Mouse (Mus musculus) small intestine, adult 2 months (tissue): Measurements from ENCODE around the gene Luzp1. TPM values are rescaled to one million over a fixed set of nuclear protein-coding genes. Genes with fewer than 3 reads are reported as not detected.
A peak's percentile ranks its signal among the peaks of the same experiment; 100 is the strongest.

Experiments
- H3K27ac ChIP-seq: fragments of 200-500 bp; 2 replicates; pipeline ENCODE4 v1.5.1; 2012; ENCODE audit warnings: low read depth, low read length, control low read depth, inconsistent platforms; ENCODE audit not compliant: insufficient read depth
- H3K27me3 ChIP-seq: fragments of 200-500 bp; 2 replicates; pipeline ENCODE4 v1.6.1; 2012; ENCODE audit warnings: mild to moderate bottlenecking, moderate library complexity, low read length, inconsistent platforms; ENCODE audit not compliant: control insufficient read depth, insufficient read depth
- H3K36me3 ChIP-seq: fragments of 200-500 bp; 2 replicates; pipeline ENCODE4 v1.6.1; 2012; ENCODE audit warnings: mild to moderate bottlenecking, low read length, control low read depth, inconsistent platforms; ENCODE audit not compliant: control insufficient read depth, insufficient read depth
- H3K4me1 ChIP-seq: fragments of 200-500 bp; 2 replicates; pipeline ENCODE4 v1.6.1; 2012; ENCODE audit warnings: low read length, inconsistent platforms, mixed read lengths; ENCODE audit not compliant: control insufficient read depth, insufficient read depth, insufficient read length
- H3K4me3 ChIP-seq: fragments of 200-500 bp; 2 replicates; pipeline ENCODE4 v1.5.1; 2012; ENCODE audit warnings: low read depth, mild to moderate bottlenecking, control low read depth, inconsistent platforms, low read length, moderate library complexity
- CTCF ChIP-seq: fragments of 200-500 bp; IDR thresholded peaks from 2 replicates; pipeline ENCODE4 v1.5.1; 2012; ENCODE audit warnings: low read depth, mild to moderate bottlenecking, control low read depth, inconsistent platforms, low read length, moderate library complexity, mixed read lengths; ENCODE audit not compliant: insufficient replicate concordance, insufficient read length; ENCODE audit errors: extremely low read depth
- POLR2A ChIP-seq: fragments of 200-500 bp; IDR thresholded peaks from 2 replicates; pipeline ENCODE4 v1.6.1; 2012; ENCODE audit warnings: low read depth, mild to moderate bottlenecking, control low read depth, inconsistent platforms, low read length, moderate library complexity
- WGBS: fragments of 180-500 bp; shearing (Covaris S2); methylation state at CpG from one replicate; pipeline ENCODE4 v1.1.7; 2018; 5-methylcytosine and 5-hydroxymethylcytosine counted together
- polyA plus RNA-seq: library from polyadenylated mRNA; depleted of rRNA; stranded (reverse); fragments of >200 nt; gene quantifications from 2 replicates; pipeline ENCODE4 v1.2.3, GENCODE M21; 2012

The Luzp1 gene
- polyA plus RNA-seq, 1 experiment, result 18.0 TPM

GRCm38 (mm10) chr4:136452792-136453191, 16.8 kb upstream of the Luzp1 start:
- peak overlapping the region; percentile 86 for H3K27ac ChIP-seq
- no peaks in the 10 kb centered on the region for H3K36me3 ChIP-seq
- peaks cover 24% of the 10 kb centered on the region; the same call in 1 of the 2 replicates for H3K4me1 ChIP-seq
- TF ChIP-seq CTCF (no peak), POLR2A (no peak)
- WGBS, result 30% methylated on average over 5 of the region's 5 CpGs
- H3K27me3 ChIP-seq, result no peaks in the 10 kb centered on the region
- no peak overlapping the region for H3K4me3 ChIP-seq

- TF ChIP-seq POLR2A, result no peak
- peak; percentile 97; the same call in 1 of the 2 replicates for TF ChIP-seq CTCF
- no peaks in the 10 kb centered on the region for H3K27me3 ChIP-seq
- 8% methylated on average over 10 of the region's 10 CpGs for WGBS
Observed at GRCm38 (mm10) chr4:136454850-136455260, 14.7 kb upstream of the Luzp1 start.

GRCm38 (mm10) chr4:136456516-136457218, 12.9 kb upstream of the Luzp1 start:
- H3K36me3 ChIP-seq, result no peaks in the 10 kb centered on the region
- no peak overlapping the region for H3K27ac ChIP-seq
- H3K4me3 ChIP-seq, result no peak overlapping the region
- peaks cover 22% of the 10 kb centered on the region; the same call in 1 of the 2 replicates for H3K4me1 ChIP-seq
- no peak for TF ChIP-seq POLR2A
- no peak for TF ChIP-seq CTCF
- no peaks in the 10 kb centered on the region for H3K27me3 ChIP-seq
- 89% methylated on average over 6 of the region's 6 CpGs for WGBS

More at GRCm38 (mm10) chr4:136454850-136455260, 14.7 kb upstream of the Luzp1 start:
- Histone ChIP-seq H3K36me3 (no peaks in the 10 kb centered on the region), H3K4me1 (peaks cover 24% of the 10 kb centered on the region; the same call in 1 of the 2 replicates), H3K27ac (no peak overlapping the region), H3K4me3 (peak overlapping the region; percentile 44)

- TF ChIP-seq POLR2A, result no peak
- TF ChIP-seq CTCF, result no peak
- H3K4me3 ChIP-seq, result no peak overlapping the region
- H3K27ac ChIP-seq, result no peak overlapping the region
- no peaks in the 10 kb centered on the region for H3K36me3 ChIP-seq
- H3K27me3 ChIP-seq, result no peaks in the 10 kb centered on the region
- WGBS, result 85% methylated on average over 7 of the region's 7 CpGs
- peaks cover 17% of the 10 kb centered on the region; the same call in 1 of the 2 replicates for H3K4me1 ChIP-seq
Observed at GRCm38 (mm10) chr4:136458276-136458675, 11.3 kb upstream of the Luzp1 start.

GRCm38 (mm10) chr4:136459210-136459609, 10.4 kb upstream of the Luzp1 start:
- TF ChIP-seq POLR2A, result no peak
- TF ChIP-seq CTCF, result no peak

GRCm38 (mm10) chr4:136461206-136461605, 8.4 kb upstream of the Luzp1 start:
- 62% methylated on average over 4 of the region's 4 CpGs for WGBS
- H3K36me3 ChIP-seq, result no peaks in the 10 kb centered on the region
- peaks cover 31% of the 10 kb centered on the region for H3K4me1 ChIP-seq
- TF ChIP-seq CTCF (no peak), POLR2A (no peak)
- H3K27ac ChIP-seq, result peak overlapping the region; percentile 88
- H3K27me3 ChIP-seq, result no peaks in the 10 kb centered on the region
- H3K4me3 ChIP-seq, result no peak overlapping the region

More at GRCm38 (mm10) chr4:136459210-136459609, 10.4 kb upstream of the Luzp1 start:
- no peaks in the 10 kb centered on the region for H3K27me3 ChIP-seq
- H3K27ac ChIP-seq, result no peak overlapping the region
- 74% methylated on average over 12 of the region's 12 CpGs for WGBS
- peaks cover 17% of the 10 kb centered on the region; the same call in 1 of the 2 replicates for H3K4me1 ChIP-seq
- no peaks in the 10 kb centered on the region for H3K36me3 ChIP-seq
- H3K4me3 ChIP-seq, result no peak overlapping the region

- Histone ChIP-seq H3K27me3 (no peaks in the 10 kb centered on the region), H3K4me1 (peaks cover 31% of the 10 kb centered on the region), H3K4me3 (peak overlapping the region; percentile 70), H3K36me3 (no peaks in the 10 kb centered on the region), H3K27ac (peak overlapping the region; percentile 88)
- WGBS, result 28% methylated on average over 6 of the region's 6 CpGs
- TF ChIP-seq CTCF (no peak), POLR2A (no peak)
Observed at GRCm38 (mm10) chr4:136461761-136462085, 7.8 kb upstream of the Luzp1 start.
